Mouse (Mus musculus) urinary bladder, postnatal 14 days (tissue): ENCODE results near the gene Col4a1.

Experiments
- DNase-seq: peaks from one replicate; pipeline ENCODE4 v3.0.0; 2021; ENCODE audit warnings: low spot score

The Col4a1 gene

GRCm38 (mm10) chr8:11327722-11328417 is 15.2 kb upstream of the Col4a1 start:
- no peak for DNase-seq

GRCm38 (mm10) chr8:11327298-11327697 is 14.7 kb upstream of the Col4a1 start:
- DNase-seq = peak; percentile 23

- no peak for DNase-seq
Measured at GRCm38 (mm10) chr8:11324801-11325395, 12.3 kb upstream of the Col4a1 start.

GRCm38 (mm10) chr8:11323681-11324080 is 11.1 kb upstream of the Col4a1 start:
- no peak for DNase-seq

- no peak for DNase-seq
Measured at GRCm38 (mm10) chr8:11322724-11323585, 10.3 kb upstream of the Col4a1 start.

- DNase-seq = no peak
Measured at GRCm38 (mm10) chr8:11321841-11322240, 9.2 kb upstream of the Col4a1 start.

- no peak for DNase-seq
Measured at GRCm38 (mm10) chr8:11319405-11319804, 6.8 kb upstream of the Col4a1 start.

GRCm38 (mm10) chr8:11316118-11316517 is 3.5 kb upstream of the Col4a1 start:
- DNase-seq = no peak

- no peak for DNase-seq
Measured at GRCm38 (mm10) chr8:11315179-11315943, 2.7 kb upstream of the Col4a1 start.

GRCm38 (mm10) chr8:11314613-11315012 is 2.0 kb upstream of the Col4a1 start:
- no peak for DNase-seq

- peak; percentile 23 for DNase-seq
Measured at GRCm38 (mm10) chr8:11313176-11314111, 818 bp upstream of the Col4a1 start.

- peak; percentile 63 for DNase-seq
Measured at GRCm38 (mm10) chr8:11311681-11312348, 811 bp downstream of the Col4a1 start.

- DNase-seq = no peak
Measured at GRCm38 (mm10) chr8:11310049-11310448, 2.6 kb downstream of the Col4a1 start.

- no peak for DNase-seq
Measured at GRCm38 (mm10) chr8:11309226-11309625, 3.4 kb downstream of the Col4a1 start.

- DNase-seq = no peak
Measured at GRCm38 (mm10) chr8:11308570-11308998, 4.0 kb downstream of the Col4a1 start.

- DNase-seq = no peak
Measured at GRCm38 (mm10) chr8:11307451-11307850, 5.2 kb downstream of the Col4a1 start.

- no peak for DNase-seq
Measured at GRCm38 (mm10) chr8:11305539-11305938, 7.1 kb downstream of the Col4a1 start.

GRCm38 (mm10) chr8:11304027-11304601 is 8.5 kb downstream of the Col4a1 start:
- no peak for DNase-seq

GRCm38 (mm10) chr8:11300436-11300835 is 12.2 kb downstream of the Col4a1 start:
- DNase-seq = no peak

GRCm38 (mm10) chr8:11299317-11299602 is 13.4 kb downstream of the Col4a1 start:
- no peak for DNase-seq
